Comparison of ENCODE assay signal across 9 mouse cellular contexts in the genomic region with DNA sequence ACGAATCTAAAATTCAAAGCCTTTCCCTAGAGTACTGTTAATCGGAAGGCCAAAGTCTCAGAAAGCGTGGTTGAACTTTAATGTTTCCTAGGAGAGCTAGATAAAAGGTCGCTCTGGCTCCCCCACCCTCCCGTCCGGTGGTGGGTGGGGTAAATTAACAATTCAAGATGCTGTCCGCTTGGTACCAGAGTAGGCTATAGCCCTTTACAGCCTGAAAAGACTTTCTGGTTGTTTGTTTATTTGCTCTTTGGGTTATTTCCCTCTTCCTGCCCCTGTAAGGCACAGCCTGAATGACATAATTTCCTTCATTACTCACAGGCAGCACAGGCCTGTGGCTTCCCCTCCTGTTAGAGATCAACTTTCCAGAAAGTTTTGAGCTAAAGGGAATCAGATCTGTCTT. TPM values are rescaled to one million over a fixed set of nuclear protein-coding genes. Genes with fewer than 3 reads are reported as not detected.
DNase-seq lines count a peak whose midpoint lies in the region; ATAC-seq and TF ChIP-seq lines count a peak whose summit lies in the region.
"Had no signal": no experiment of that assay in that cellular context is flagged by ENCODE, and none has a peak within 500 bp of the region (broad histone marks: within the 10 kb centered on the region; RNA-seq: fewer than 3 reads in every experiment).

No protein-coding gene starts in this region.

- H3K36me3 ChIP-seq in liver, adult 2 months (ENCODE audit: control insufficient read depth, insufficient read depth, low read length), result no peaks in the 10 kb centered on the region
- H3K36me3 ChIP-seq in heart, embryonic 15.5 days, result no peaks in the 10 kb centered on the region
- no peaks in the 10 kb centered on the region for H3K36me3 ChIP-seq in splenic B cell, adult 2 months (ENCODE audit: control insufficient read depth, insufficient read depth, low read length, poor library complexity, severe bottlenecking)

- ATAC-seq in heart, embryonic 15.5 days (replicated peaks; ENCODE audit: insufficient number of reproducible peaks, insufficient read depth, low FRiP score, low read depth), result peak; percentile 58

- peak; percentile 61 for DNase-seq in liver, adult 2 months (ENCODE audit: extremely low read depth, low read depth, low spot score)
- no peak for DNase-seq in liver
- DNase-seq in kidney, postnatal 10 days, result peak; percentile 42
- peak; percentile 23 for DNase-seq in splenic B cell, adult 2 months (ENCODE audit: low read depth, low spot score)
- DNase-seq in ovary, adult 18-20 months (ENCODE audit: low spot score), result no peak
- no peak for DNase-seq in left cerebral cortex, postnatal 14 days (ENCODE audit: low spot score in 2 of 2)
- no peak for DNase-seq in ovary, postnatal 10 days (ENCODE audit: low spot score)
- DNase-seq: cerebellum, adult 18-20 months had no signal

- H3K79me2 ChIP-seq in liver, adult 2 months (ENCODE audit: control insufficient read depth, insufficient read depth, low read length), result no peaks in the 10 kb centered on the region

- 38% methylated on average over 7 of the region's 7 CpGs for WGBS in liver, adult 2 months
- WGBS in heart, embryonic 15.5 days, result 55% methylated on average over 7 of the region's 7 CpGs

- no peak for TF ChIP-seq CTCF in liver, adult 2 months (IDR thresholded peaks at IDR 0.05; ENCODE audit: low read depth, low read length)

- H3K4me2 ChIP-seq in heart, embryonic 15.5 days, result no peak overlapping the region

- H3K4me1 ChIP-seq in liver, adult 2 months (ENCODE audit: control insufficient read depth, insufficient read depth, low read length), result peaks cover 5% of the 10 kb centered on the region
- no peaks in the 10 kb centered on the region for H3K4me1 ChIP-seq in heart, embryonic 15.5 days (replicated peaks)

- TF ChIP-seq POLR2A in liver, adult 2 months (IDR thresholded peaks at IDR 0.05; ENCODE audit: extremely low read depth, insufficient read depth, low read length), result no peak

- no peak overlapping the region for H3K9ac ChIP-seq in liver, adult 2 months (ENCODE audit: low read depth, low read length)
- no peak overlapping the region for H3K9ac ChIP-seq in heart, embryonic 15.5 days

- no peak overlapping the region for H3K4me3 ChIP-seq in liver, adult 2 months (ENCODE audit: insufficient read depth, low read depth, low read length)
- no peak overlapping the region for H3K4me3 ChIP-seq in heart, embryonic 15.5 days

- H3K27ac ChIP-seq in liver, adult 2 months (replicated peaks; ENCODE audit: insufficient read depth, low read depth, low read length), result peak overlapping the region; percentile 12; the same call in 1 of the 2 replicates
- peak overlapping the region; percentile 36 for H3K27ac ChIP-seq in heart, embryonic 15.5 days

- no peaks in the 10 kb centered on the region for H3K9me3 ChIP-seq in heart, embryonic 15.5 days (replicated peaks)

- no peaks in the 10 kb centered on the region for H3K27me3 ChIP-seq in liver, adult 2 months (ENCODE audit: control insufficient read depth, insufficient read depth, low read length)
- no peaks in the 10 kb centered on the region for H3K27me3 ChIP-seq in heart, embryonic 15.5 days
- H3K27me3 ChIP-seq in splenic B cell, adult 2 months (ENCODE audit: control insufficient read depth, insufficient read depth, low read length, poor library complexity, severe bottlenecking), result no peaks in the 10 kb centered on the region

- intact Hi-C loops in left cerebral cortex, postnatal 14 days (cut with DNase I), result no loop called here

RNA-seq across cellular contexts. Expression of a gene that starts 31.6 kb away (rescaled TPM):
- total RNA-seq in liver, adult 2 months (2014; rRNA removed), result 9.7 and 10.5 TPM in 2 replicates
- 2.2 and 2.8 TPM in 2 replicates for polyA plus RNA-seq in liver, adult 2 months (2012; rRNA removed)
- 18.6 and 24.0 TPM in 2 replicates for polyA plus RNA-seq in heart, embryonic 15.5 days (2015; fragmentation: Nextera tagmentation; extraction: Ambion mirVana)
- total RNA-seq in left cerebral cortex, postnatal 14 days (2021), result 10 to 100 TPM; 12.5 to 14.3 TPM

Comparison
In these comparisons a context has a peak if more than half of its experiments do, and no peak if none do; other contexts are left out.
1. DNase-seq: peak in liver, adult 2 months (single experiment), kidney, postnatal 10 days (single experiment) and splenic B cell, adult 2 months (single experiment); none in liver (single experiment), ovary, adult 18-20 months (single experiment), left cerebral cortex, postnatal 14 days (0 of 2) and ovary, postnatal 10 days (single experiment).